Mouse (Mus musculus): ENCODE results near the gene Gm19965. TPM values are rescaled to one million over a fixed set of nuclear protein-coding genes. Genes with fewer than 3 reads are reported as not detected.

The Gm19965 gene
- not detected in 2 replicates for polyA plus RNA-seq (2012; rRNA removed; ENCODE audit: low replicate concordance)

DNA sequence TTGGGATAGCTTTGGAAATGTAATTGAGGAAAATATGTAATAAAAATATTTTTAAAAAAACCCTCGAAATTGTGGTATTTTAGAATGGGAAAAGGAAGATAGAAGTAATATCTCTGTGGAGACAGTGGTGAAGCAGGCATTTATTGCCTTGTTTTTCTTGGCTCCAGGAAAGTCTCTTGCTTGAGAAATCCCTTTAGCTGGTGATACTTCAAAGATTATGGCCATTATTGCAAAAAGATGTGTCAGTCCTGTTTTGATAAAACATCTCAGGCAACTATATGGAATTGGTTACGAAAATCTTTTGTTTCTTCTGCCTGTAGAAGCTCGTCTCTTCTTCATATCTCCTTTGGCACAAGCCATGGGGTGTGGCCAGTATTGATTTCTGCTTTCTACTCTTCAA is at the start of gene Gm19965:
Gm19965 (plus strand) TSS at position 301 of the 400 bp plus-strand sequence.

